Mouse (Mus musculus) limb, embryonic 10.5 days (tissue): Measurements from ENCODE around the gene Stx2. TPM values are rescaled to one million over a fixed set of nuclear protein-coding genes. Genes with fewer than 3 reads are reported as not detected.
A peak's percentile ranks its signal among the peaks of the same experiment; 100 is the strongest.

Experiments
- DNase-seq: peaks from one replicate; pipeline ENCODE4 v3.0.0-alpha.2; 2017; ENCODE audit warnings: low spot score
- H3K27ac ChIP-seq: fragments of 300-500 bp; sonication (generic); 2 replicates; pipeline ENCODE4 v1.5.1; 2016; ENCODE audit warnings: mild to moderate bottlenecking
- H3K27me3 ChIP-seq: fragments of 300-500 bp; sonication (generic); 2 replicates; pipeline ENCODE4 v1.6.1; 2016; ENCODE audit warnings: low read depth, mild to moderate bottlenecking; ENCODE audit not compliant: poor library complexity, severe bottlenecking
- H3K36me3 ChIP-seq: fragments of 300-500 bp; sonication (generic); 2 replicates; pipeline ENCODE4 v1.6.1; 2016; ENCODE audit warnings: mild to moderate bottlenecking, moderate library complexity
- H3K4me1 ChIP-seq: fragments of 300-500 bp; sonication (generic); 2 replicates; pipeline ENCODE4 v1.6.1; 2016
- H3K4me3 ChIP-seq: fragments of 300-500 bp; sonication (generic); 2 replicates; pipeline ENCODE4 v1.5.1; 2016; ENCODE audit warnings: mild to moderate bottlenecking, moderate library complexity
- H3K9me3 ChIP-seq: fragments of 300-500 bp; sonication (generic); replicated peaks from 2 replicates; pipeline ENCODE4 v1.6.1; 2016; ENCODE audit warnings: mild to moderate bottlenecking
- WGBS: fragments of 180-500 bp; shearing (Covaris S2); methylation state at CpG from one replicate; pipeline ENCODE4 v1.1.7; 2016; 5-methylcytosine and 5-hydroxymethylcytosine counted together
- polyA plus RNA-seq: library from polyadenylated mRNA; unstranded; fragments of >200 nt; fragmentation: Nextera tagmentation; extraction: Ambion mirVana; gene quantifications from 2 replicates; pipeline ENCODE4 v1.2.1, GENCODE M21; 2016

The Stx2 gene
- polyA plus RNA-seq: 17.5 and 26.2 TPM in 2 replicates

GRCm38 (mm10) chr5:129008412-129008826, at the start of gene Stx2:
Stx2 (minus strand) TSS chr5:129008574.
- peak; percentile 92 for DNase-seq
- Histone ChIP-seq H3K4me3 (peak within 1 kb of the TSS; percentile 83), H3K4me1 (peaks cover 32% of the 10 kb centered on the region), H3K36me3 (peaks cover 13% of the 10 kb centered on the region; the same call in 1 of the 2 replicates), H3K9me3 (no peaks in the 10 kb centered on the region), H3K27me3 (0 out of 2 replicates have a peak, but pooled peaks cover 5% of the 10 kb centered on the region), H3K27ac (peak within 1 kb of the TSS; percentile 92)
- WGBS: 2% methylated on average over 39 of the region's 39 CpGs

GRCm38 (mm10) chr5:129054675-129055284, 46.4 kb upstream of the Stx2 start:
- Histone ChIP-seq H3K4me3 (no peak overlapping the region), H3K27me3 (peaks cover 5% of the 10 kb centered on the region; the same call in 1 of the 2 replicates), H3K4me1 (peaks cover 4% of the 10 kb centered on the region; the same call in 1 of the 2 replicates), H3K36me3 (no peaks in the 10 kb centered on the region), H3K27ac (no peak overlapping the region), H3K9me3 (no peaks in the 10 kb centered on the region)
- DNase-seq: no peak
- WGBS: 81% methylated on average over 9 of the region's 9 CpGs

GRCm38 (mm10) chr5:129052636-129053355, 44.4 kb upstream of the Stx2 start:
- peaks cover 7% of the 10 kb centered on the region; the same call in 1 of the 2 replicates for H3K4me1 ChIP-seq
- whole genome bisulfite sequencing: 52% methylated on average over 20 of the region's 20 CpGs
- H3K9me3 ChIP-seq: no peaks in the 10 kb centered on the region
- peaks cover 5% of the 10 kb centered on the region; the same call in 1 of the 2 replicates for H3K27me3 ChIP-seq
- H3K27ac ChIP-seq: no peak overlapping the region
- no peaks in the 10 kb centered on the region for H3K36me3 ChIP-seq
- DNase-seq: no peak
- H3K4me3 ChIP-seq: no peak overlapping the region

- no peak overlapping the region for H3K4me3 ChIP-seq
- no peaks in the 10 kb centered on the region for H3K36me3 ChIP-seq
- H3K4me1 ChIP-seq: peaks cover 7% of the 10 kb centered on the region; the same call in 1 of the 2 replicates
- no peak for DNase-seq
- no peak overlapping the region for H3K27ac ChIP-seq
- WGBS: 85% methylated on average over 3 of the region's 3 CpGs
- H3K27me3 ChIP-seq: 0 out of 2 replicates have a peak, but pooled peaks cover 5% of the 10 kb centered on the region
- H3K9me3 ChIP-seq: no peaks in the 10 kb centered on the region
Measured at GRCm38 (mm10) chr5:129051910-129052309, 43.5 kb upstream of the Stx2 start.

DNA sequence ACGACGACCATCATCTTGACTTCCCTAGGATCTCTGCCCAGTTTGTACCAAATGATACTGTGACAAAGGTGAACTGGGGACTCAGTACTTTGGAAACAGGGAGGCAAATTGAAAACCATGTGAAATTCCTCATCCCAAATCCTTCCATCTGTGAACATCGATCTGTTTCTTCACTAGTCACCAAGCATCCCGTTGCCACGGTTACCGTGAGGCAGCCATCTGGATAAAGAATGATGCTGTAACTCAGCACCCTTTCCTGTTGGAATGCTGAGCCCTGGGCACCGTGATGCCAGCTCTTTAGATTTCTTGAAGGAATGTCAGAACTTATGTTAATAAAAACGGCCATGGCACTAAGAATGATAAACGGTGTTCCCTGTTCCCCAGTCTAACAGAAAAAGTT, 41.0 kb upstream of the Stx2 start:
- no peaks in the 10 kb centered on the region for H3K36me3 ChIP-seq
- H3K9me3 ChIP-seq: no peaks in the 10 kb centered on the region
- DNase-seq: peak; percentile 47
- no peak overlapping the region for H3K27ac ChIP-seq
- H3K4me1 ChIP-seq: peaks cover 7% of the 10 kb centered on the region; the same call in 1 of the 2 replicates
- H3K27me3 ChIP-seq: 0 out of 2 replicates have a peak, but pooled peaks cover 3% of the 10 kb centered on the region
- 86% methylated on average over 9 of the region's 9 CpGs for WGBS
- H3K4me3 ChIP-seq: no peak overlapping the region

GRCm38 (mm10) chr5:129045641-129046580, 37.5 kb upstream of the Stx2 start:
- no peak for DNase-seq
- H3K27me3 ChIP-seq: no peaks in the 10 kb centered on the region
- no peak overlapping the region for H3K4me3 ChIP-seq
- WGBS: 80% methylated on average over 26 of the region's 26 CpGs
- H3K4me1 ChIP-seq: peaks cover 3% of the 10 kb centered on the region; the same call in 1 of the 2 replicates
- no peak overlapping the region for H3K27ac ChIP-seq
- H3K36me3 ChIP-seq: no peaks in the 10 kb centered on the region
- H3K9me3 ChIP-seq: no peaks in the 10 kb centered on the region

GRCm38 (mm10) chr5:129037739-129038138, 29.4 kb upstream of the Stx2 start:
- no peaks in the 10 kb centered on the region for H3K27me3 ChIP-seq
- no peaks in the 10 kb centered on the region for H3K4me1 ChIP-seq
- H3K36me3 ChIP-seq: no peaks in the 10 kb centered on the region
- H3K27ac ChIP-seq: no peak overlapping the region
- H3K9me3 ChIP-seq: no peaks in the 10 kb centered on the region
- H3K4me3 ChIP-seq: no peak overlapping the region
- 82% methylated on average over 7 of the region's 7 CpGs for WGBS
- DNase-seq: no peak

DNA sequence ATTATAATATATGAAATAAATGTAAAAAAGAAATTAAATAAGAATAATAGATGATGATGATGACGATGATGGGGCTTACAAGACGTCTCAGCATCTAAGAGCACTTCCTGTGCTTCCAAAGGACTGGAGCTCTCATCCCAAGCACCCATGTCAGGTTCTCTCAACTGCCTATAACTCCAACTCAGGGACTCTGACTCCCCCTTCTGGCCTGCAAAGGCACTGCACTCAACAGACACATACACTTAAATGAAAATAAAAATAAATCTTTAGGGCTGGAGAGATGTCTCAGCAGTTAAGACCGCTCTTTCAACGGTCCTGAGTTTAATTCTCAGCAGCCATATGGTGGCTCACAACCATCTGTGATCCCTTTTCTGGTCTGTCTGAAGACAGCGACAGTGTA, 28.3 kb upstream of the Stx2 start:
- H3K9me3 ChIP-seq: no peaks in the 10 kb centered on the region
- WGBS: 91% methylated on average over 5 of the region's 5 CpGs
- H3K36me3 ChIP-seq: no peaks in the 10 kb centered on the region
- no peak overlapping the region for H3K4me3 ChIP-seq
- no peak overlapping the region for H3K27ac ChIP-seq
- DNase-seq: no peak
- H3K27me3 ChIP-seq: no peaks in the 10 kb centered on the region
- no peaks in the 10 kb centered on the region for H3K4me1 ChIP-seq

GRCm38 (mm10) chr5:129029131-129029723, 20.9 kb upstream of the Stx2 start:
- DNase-seq: no peak
- H3K4me3 ChIP-seq: no peak overlapping the region
- WGBS: 82% methylated on average over 5 of the region's 5 CpGs
- H3K4me1 ChIP-seq: no peaks in the 10 kb centered on the region
- no peak overlapping the region for H3K27ac ChIP-seq
- H3K36me3 ChIP-seq: peaks cover 28% of the 10 kb centered on the region
- H3K9me3 ChIP-seq: no peaks in the 10 kb centered on the region
- H3K27me3 ChIP-seq: no peaks in the 10 kb centered on the region

GRCm38 (mm10) chr5:129026637-129027036, 18.3 kb upstream of the Stx2 start:
- no peak overlapping the region for H3K27ac ChIP-seq
- H3K9me3 ChIP-seq: no peaks in the 10 kb centered on the region
- no peaks in the 10 kb centered on the region for H3K27me3 ChIP-seq
- H3K36me3 ChIP-seq: peaks cover 50% of the 10 kb centered on the region
- 68% methylated on average over 1 of the region's 1 CpGs for WGBS
- H3K4me3 ChIP-seq: no peak overlapping the region
- DNase-seq: no peak
- 0 out of 2 replicates have a peak, but pooled peaks cover 3% of the 10 kb centered on the region for H3K4me1 ChIP-seq

DNA sequence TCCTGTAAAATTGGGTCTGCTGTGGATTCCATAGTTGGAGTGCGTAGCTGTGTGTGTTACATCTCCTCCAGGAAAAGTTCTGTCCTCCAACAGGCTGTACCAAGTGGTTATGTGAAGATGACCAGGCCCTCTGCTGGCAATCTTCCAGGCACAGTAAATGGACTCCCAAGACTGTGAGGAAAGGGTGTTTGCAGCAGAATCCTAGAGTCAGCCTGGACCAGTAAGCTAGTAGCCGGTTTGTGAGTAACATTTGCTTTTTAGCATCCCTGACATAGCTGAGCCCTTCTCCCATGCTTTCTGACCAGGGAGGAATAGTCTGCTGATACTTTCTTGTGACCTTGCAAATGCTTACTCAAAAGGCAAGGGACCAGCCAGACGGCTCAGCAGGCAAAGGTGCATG, 17.8 kb upstream of the Stx2 start:
- Histone ChIP-seq H3K27ac (no peak overlapping the region), H3K27me3 (no peaks in the 10 kb centered on the region), H3K9me3 (no peaks in the 10 kb centered on the region), H3K4me3 (no peak overlapping the region), H3K4me1 (0 out of 2 replicates have a peak, but pooled peaks cover 4% of the 10 kb centered on the region), H3K36me3 (peaks cover 54% of the 10 kb centered on the region)
- WGBS: 96% methylated on average over 3 of the region's 3 CpGs
- no peak for DNase-seq

- no peak overlapping the region for H3K4me3 ChIP-seq
- no peak for DNase-seq
- 73% methylated on average over 2 of the region's 2 CpGs for WGBS
- 0 out of 2 replicates have a peak, but pooled peaks cover 4% of the 10 kb centered on the region for H3K4me1 ChIP-seq
- H3K27ac ChIP-seq: no peak overlapping the region
- H3K36me3 ChIP-seq: peaks cover 59% of the 10 kb centered on the region
- no peaks in the 10 kb centered on the region for H3K27me3 ChIP-seq
- H3K9me3 ChIP-seq: no peaks in the 10 kb centered on the region
Measured at GRCm38 (mm10) chr5:129025725-129026124, 17.4 kb upstream of the Stx2 start.
